Mouse (Mus musculus) left cerebral cortex, adult 9 months (tissue): ENCODE results near the gene B4galt2.

Source experiments
- DNase-seq, 2 experiments: peaks; one replicate each; pipeline ENCODE4 v3.0.0; 2022; ENCODE audit warnings: low spot score in 2 of 2

Gene B4galt2

DNA sequence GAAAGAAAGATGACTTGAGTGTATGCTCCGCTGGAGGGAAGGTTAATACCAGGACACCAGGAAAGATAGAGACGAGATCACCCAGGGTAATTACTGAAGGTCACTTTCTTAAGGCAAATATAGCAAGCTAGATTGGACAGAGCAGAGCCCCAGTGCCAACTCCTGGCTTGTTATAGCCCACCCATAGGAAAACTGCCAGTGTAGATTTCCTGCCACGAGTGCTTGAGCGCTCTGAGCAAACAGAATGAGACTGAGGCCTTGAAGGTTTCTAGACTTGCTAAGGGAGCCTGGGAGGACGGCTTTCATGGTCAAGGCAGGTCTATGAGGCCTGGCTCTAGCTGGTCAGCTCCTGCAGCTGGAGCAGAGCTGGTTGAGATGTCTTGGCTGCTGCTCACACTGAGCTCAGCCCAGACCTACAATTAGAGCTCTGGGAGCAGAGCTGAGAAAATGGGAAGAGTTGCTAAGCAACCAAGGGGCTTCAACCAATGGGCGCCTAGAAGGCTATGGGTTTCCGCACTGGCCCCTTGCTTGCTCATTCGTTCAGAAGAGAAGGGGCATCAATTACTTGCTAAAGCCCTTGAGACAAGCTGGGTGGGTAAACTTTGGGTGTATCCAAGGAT lies 25.7 kb upstream of the B4galt2 start:
- peak in 1 of 2 experiments; percentile 58 for DNase-seq

- no peak for DNase-seq
Observed at GRCm38 (mm10) chr4:117906196-117906595, 22.9 kb upstream of the B4galt2 start.

GRCm38 (mm10) chr4:117904761-117905160 lies 21.5 kb upstream of the B4galt2 start:
- no peak for DNase-seq

DNA sequence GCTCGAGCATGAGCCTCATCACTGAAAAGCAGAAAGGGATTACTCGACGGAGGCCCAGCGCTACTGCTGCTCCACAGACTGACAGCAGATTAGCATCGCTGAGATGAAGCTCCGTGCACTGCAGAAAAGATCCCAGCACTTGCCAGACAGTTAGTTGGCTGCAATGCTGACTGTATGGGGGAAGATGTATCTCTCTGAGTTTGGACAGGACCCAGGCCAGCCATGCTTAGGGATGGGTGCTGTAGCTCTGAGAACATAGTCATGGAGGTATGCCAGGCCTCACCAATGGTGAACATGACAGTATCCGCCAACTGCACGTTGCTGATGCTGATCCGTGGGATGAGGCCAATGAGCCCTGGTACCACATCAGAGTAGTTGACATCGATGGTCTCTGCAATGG lies 20.8 kb upstream of the B4galt2 start:
- DNase-seq = peak in 1 of 2 experiments; percentile 56

- DNase-seq = no peak
Observed at GRCm38 (mm10) chr4:117898111-117898510, 14.8 kb upstream of the B4galt2 start.

GRCm38 (mm10) chr4:117896031-117896430 lies 12.7 kb upstream of the B4galt2 start:
- DNase-seq = no peak

DNA sequence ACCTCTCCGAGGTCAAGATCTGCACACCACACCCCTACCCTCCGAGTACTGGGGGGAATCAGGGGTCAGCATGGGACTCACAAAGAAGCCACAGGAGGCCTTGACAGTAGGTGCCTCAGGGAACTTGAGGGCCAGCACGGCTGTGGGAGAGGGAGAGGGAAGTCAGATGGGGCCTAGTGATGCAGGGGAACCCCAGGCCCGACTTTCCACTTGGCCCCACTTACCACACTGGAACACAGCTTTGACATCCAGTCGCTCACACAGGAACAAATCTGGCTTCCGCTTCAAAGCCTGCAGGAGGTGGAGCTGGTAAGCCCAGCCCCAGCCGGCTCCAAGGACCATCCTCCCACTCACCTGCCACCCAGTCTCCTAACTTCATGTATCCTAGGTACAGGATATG lies 12.1 kb upstream of the B4galt2 start:
- no peak for DNase-seq

DNA sequence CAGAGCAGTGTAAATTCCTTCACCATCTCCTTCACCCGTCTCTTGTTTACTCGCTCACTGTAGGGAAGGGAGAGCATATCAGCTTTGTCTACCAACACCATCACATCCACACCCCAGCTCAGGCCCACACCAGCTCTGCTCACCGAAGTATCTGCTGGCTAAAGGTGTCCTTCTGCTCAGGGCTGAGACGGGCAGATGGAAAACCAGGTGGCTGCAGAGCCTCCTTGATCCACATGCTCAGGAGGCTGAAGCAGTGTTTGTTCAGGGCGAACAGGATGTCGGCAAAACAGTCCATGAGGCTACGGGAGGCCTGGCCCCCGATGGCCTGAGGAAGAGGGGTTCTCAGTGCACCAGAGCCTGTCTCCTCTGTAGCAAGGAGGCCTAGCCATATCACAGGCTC lies 11.3 kb upstream of the B4galt2 start:
- DNase-seq = no peak

GRCm38 (mm10) chr4:117893376-117893775 lies 10.1 kb upstream of the B4galt2 start:
- no peak for DNase-seq

DNA sequence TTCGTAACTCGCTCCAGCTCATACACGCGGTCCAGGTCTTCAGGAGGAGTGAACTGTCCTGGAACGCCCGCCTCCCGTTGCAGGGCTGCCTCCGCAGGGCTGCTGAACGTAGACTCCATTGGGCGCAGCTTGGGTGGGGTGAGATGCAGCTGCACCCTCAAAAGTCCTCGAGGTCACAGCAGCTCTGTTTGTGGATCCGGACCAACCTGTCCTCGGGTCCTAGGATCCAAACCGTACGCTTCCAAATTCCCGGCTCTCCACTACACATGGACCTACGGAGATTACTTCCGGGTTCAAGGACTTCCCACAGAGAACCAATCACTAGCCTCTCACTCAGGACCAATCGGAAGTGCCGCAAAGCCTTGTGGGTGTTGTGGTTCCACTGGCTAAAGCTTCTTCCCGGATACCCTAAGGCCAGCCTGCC lies 8.5 kb upstream of the B4galt2 start, which contains the start of gene Dph2:
Dph2 (minus strand) TSS at position 295 of the 424 bp plus-strand sequence.
- peak; percentile 78 to 88 for DNase-seq

- DNase-seq = no peak
Observed at GRCm38 (mm10) chr4:117890750-117891149, 7.5 kb upstream of the B4galt2 start.

- no peak for DNase-seq
Observed at GRCm38 (mm10) chr4:117890031-117890430, 6.7 kb upstream of the B4galt2 start.

GRCm38 (mm10) chr4:117889471-117889870 lies 6.2 kb upstream of the B4galt2 start:
- DNase-seq = no peak

- no peak for DNase-seq
Observed at GRCm38 (mm10) chr4:117887920-117888319, 4.6 kb upstream of the B4galt2 start.

- peak; percentile 85 to 95 for DNase-seq
Observed at GRCm38 (mm10) chr4:117887133-117887532, 3.8 kb upstream of the B4galt2 start, which contains the start of gene Atp6v0b. Gene Atp6v0b (minus strand): TSS chr4:117887333.

GRCm38 (mm10) chr4:117886644-117887043 lies 3.4 kb upstream of the B4galt2 start:
- no peak for DNase-seq

- DNase-seq = no peak
Observed at GRCm38 (mm10) chr4:117885994-117886393, 2.7 kb upstream of the B4galt2 start.

DNA sequence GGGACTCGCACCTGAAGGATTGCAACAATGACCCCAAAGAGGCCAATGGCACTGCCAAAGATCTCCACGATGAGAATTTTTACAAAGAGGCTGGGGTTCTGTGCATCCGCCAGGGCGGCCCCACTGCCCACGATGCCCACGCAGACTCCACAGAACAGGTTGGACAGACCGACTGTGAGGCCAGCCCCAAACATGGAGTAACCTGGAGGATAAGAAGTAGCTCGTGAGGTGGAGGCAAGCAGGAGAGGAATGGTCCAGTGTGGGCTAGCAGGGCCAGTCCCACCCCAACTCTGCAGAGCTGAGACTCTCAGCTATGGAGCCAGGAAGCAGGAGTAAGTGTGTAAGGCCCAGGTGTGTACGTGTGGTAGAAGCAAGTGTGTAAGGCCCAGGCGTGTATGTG lies 1.8 kb upstream of the B4galt2 start:
- DNase-seq = no peak

GRCm38 (mm10) chr4:117884146-117884545 lies 859 bp upstream of the B4galt2 start:
- DNase-seq = no peak

DNA sequence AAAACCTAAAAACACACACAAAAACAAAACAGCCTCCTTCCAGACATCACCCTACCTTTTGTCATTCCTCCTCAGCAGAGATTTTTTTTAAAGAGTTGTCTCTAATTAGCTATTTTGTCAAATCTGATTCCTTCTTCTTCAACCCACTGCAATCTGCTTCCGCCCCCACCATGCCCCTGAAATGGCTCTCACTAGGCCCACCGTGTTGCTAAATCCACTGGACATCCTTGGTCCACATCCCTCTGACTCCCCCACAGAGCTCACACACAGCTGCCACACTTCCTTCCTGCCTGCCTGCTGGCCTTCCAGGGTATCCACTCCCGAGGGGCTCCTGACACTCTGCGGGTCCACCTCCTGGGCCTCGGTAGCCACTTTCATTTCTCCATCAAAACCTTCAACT lies 4.6 kb downstream of the B4galt2 start:
- no peak for DNase-seq

DNA sequence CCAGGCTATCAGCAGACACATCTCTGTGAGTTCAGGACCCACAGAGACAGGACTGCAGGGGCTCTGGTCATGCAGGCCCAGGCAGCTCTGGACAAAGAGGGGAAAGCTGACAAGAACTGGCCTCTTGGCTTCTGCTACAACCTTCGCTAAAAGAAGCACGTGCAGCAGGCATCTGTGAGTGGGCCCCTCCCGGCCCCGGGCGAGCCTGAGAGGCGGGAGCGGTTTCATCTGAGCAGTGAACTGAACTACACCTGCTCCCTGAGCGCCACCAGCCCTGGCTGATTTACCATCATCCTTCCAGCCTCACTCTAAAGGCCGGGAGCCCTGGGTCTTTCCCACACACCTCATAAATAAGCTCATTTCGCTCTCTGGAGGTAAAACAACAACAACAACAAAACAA lies 5.0 kb downstream of the B4galt2 start:
- no peak for DNase-seq

DNA sequence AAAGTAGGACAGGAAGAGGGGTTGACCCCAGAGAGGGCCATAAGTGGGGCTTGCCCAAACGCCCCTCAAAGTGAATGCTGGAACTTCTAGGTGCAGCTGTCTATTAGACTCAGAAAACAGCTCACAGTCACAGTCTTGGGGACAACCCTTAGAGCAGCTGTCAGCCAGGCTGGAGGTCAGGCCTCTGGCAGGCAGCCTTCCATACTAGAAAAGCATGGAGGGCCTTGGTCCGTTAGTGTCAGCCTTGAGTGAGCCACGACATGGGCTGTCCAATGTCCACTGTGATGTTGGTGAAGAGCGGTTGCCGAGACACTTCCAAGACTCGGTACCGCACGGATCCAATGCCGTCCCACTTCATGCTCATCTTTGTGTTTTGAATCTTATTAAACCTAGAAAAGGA lies 9.7 kb downstream of the B4galt2 start:
- no peak for DNase-seq

DNA sequence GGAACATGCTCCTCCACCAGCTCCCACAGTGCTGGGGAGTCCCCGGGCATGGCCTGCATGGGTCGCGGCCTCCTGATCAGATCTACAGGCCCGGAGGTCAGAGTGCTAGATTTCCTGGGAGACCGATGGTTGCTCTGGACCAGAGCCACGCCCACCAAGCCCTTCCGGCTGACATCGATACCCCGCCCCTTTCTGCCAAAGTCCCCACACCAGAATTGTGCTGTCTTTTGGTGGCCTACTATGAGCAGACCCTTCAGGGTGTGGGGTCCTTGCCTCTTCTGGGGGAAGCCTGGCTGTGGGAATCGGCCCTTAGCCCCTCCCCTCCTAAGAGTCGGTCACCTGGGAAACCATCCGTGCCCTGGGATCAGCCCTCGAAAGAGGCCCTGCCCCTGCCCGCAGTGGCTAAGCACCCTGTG lies 10.8 kb downstream of the B4galt2 start, which contains the start of gene Ccdc24:
Ccdc24 (minus strand) TSS at position 87 of the 416 bp plus-strand sequence.
- DNase-seq = no peak

- DNase-seq = no peak
Observed at GRCm38 (mm10) chr4:117871787-117872186, 11.5 kb downstream of the B4galt2 start.
